Mouse (Mus musculus): ENCODE results near the gene Etfb. TPM values are rescaled to one million over a fixed set of nuclear protein-coding genes. Genes with fewer than 3 reads are reported as not detected.
A peak's percentile ranks its signal among the peaks of the same experiment; 100 is the strongest.

Etfb gene
- polyA plus RNA-seq, 1 experiment, result 2,383 TPM

GRCm38 (mm10) chr7:43438611-43439010 lies 5.3 kb upstream of the Etfb start:
- Histone ChIP-seq H3K4me1 (ENCODE audit: control insufficient read depth, insufficient read depth, insufficient read length, low read length) (peaks cover 4% of the 10 kb centered on the region), H3K27ac (replicated peaks; ENCODE audit: low read depth, low read length) (no peak overlapping the region), H3K4me3 (ENCODE audit: insufficient read depth, low read depth, low read length) (no peak overlapping the region)

- peaks cover 4% of the 10 kb centered on the region for H3K4me1 ChIP-seq (ENCODE audit: control insufficient read depth, insufficient read depth, insufficient read length, low read length)
- H3K27ac ChIP-seq (replicated peaks; ENCODE audit: low read depth, low read length), result no peak within 1 kb of the TSS
- no peak within 1 kb of the TSS for H3K4me3 ChIP-seq (ENCODE audit: insufficient read depth, low read depth, low read length)
These were observed 3.4 kb upstream of the Etfb start, which contains the start of gene Cldnd2 for GRCm38 (mm10) chr7:43440482-43440881. Cldnd2 (plus strand) TSS chr7:43440782.

GRCm38 (mm10) chr7:43441071-43441470 lies 2.8 kb upstream of the Etfb start:
- Histone ChIP-seq H3K27ac (replicated peaks; ENCODE audit: low read depth, low read length) (no peak overlapping the region), H3K4me3 (ENCODE audit: insufficient read depth, low read depth, low read length) (no peak overlapping the region), H3K4me1 (ENCODE audit: control insufficient read depth, insufficient read depth, insufficient read length, low read length) (peaks cover 4% of the 10 kb centered on the region)

- Histone ChIP-seq H3K4me3 (ENCODE audit: insufficient read depth, low read depth, low read length) (peak overlapping the region; percentile 63), H3K27ac (replicated peaks; ENCODE audit: low read depth, low read length) (peak overlapping the region; percentile 97), H3K4me1 (ENCODE audit: control insufficient read depth, insufficient read depth, insufficient read length, low read length) (peaks cover 15% of the 10 kb centered on the region)
These were observed 1.2 kb upstream of the Etfb start for GRCm38 (mm10) chr7:43442684-43443083.

- peak overlapping the region; percentile 63 for H3K4me3 ChIP-seq (ENCODE audit: insufficient read depth, low read depth, low read length)
- H3K4me1 ChIP-seq (ENCODE audit: control insufficient read depth, insufficient read depth, insufficient read length, low read length), result peaks cover 20% of the 10 kb centered on the region
- H3K27ac ChIP-seq (replicated peaks; ENCODE audit: low read depth, low read length), result peak overlapping the region; percentile 97
These were observed 562 bp upstream of the Etfb start for GRCm38 (mm10) chr7:43443126-43443916.

- Histone ChIP-seq H3K27ac (replicated peaks; ENCODE audit: low read depth, low read length) (peak overlapping the region; percentile 66), H3K4me1 (ENCODE audit: control insufficient read depth, insufficient read depth, insufficient read length, low read length) (peaks cover 37% of the 10 kb centered on the region), H3K4me3 (ENCODE audit: insufficient read depth, low read depth, low read length) (no peak overlapping the region)
These were observed 3.9 kb downstream of the Etfb start for GRCm38 (mm10) chr7:43447801-43448200.

GRCm38 (mm10) chr7:43448246-43448645 lies 4.4 kb downstream of the Etfb start:
- H3K4me1 ChIP-seq (ENCODE audit: control insufficient read depth, insufficient read depth, insufficient read length, low read length), result peaks cover 40% of the 10 kb centered on the region
- peak overlapping the region; percentile 80 for H3K27ac ChIP-seq (replicated peaks; ENCODE audit: low read depth, low read length)

GRCm38 (mm10) chr7:43449811-43450210 lies 5.9 kb downstream of the Etfb start:
- H3K27ac ChIP-seq (replicated peaks; ENCODE audit: low read depth, low read length), result no peak overlapping the region
- peaks cover 45% of the 10 kb centered on the region for H3K4me1 ChIP-seq (ENCODE audit: control insufficient read depth, insufficient read depth, insufficient read length, low read length)
- no peak overlapping the region for H3K4me3 ChIP-seq (ENCODE audit: insufficient read depth, low read depth, low read length)

More at GRCm38 (mm10) chr7:43448246-43448645, 4.4 kb downstream of the Etfb start:
- H3K4me3 ChIP-seq (ENCODE audit: insufficient read depth, low read depth, low read length), result no peak overlapping the region

- Histone ChIP-seq H3K4me1 (ENCODE audit: control insufficient read depth, insufficient read depth, insufficient read length, low read length) (peaks cover 42% of the 10 kb centered on the region), H3K27ac (replicated peaks; ENCODE audit: low read depth, low read length) (peak overlapping the region; percentile 59), H3K4me3 (ENCODE audit: insufficient read depth, low read depth, low read length) (no peak overlapping the region)
These were observed 7.8 kb downstream of the Etfb start for GRCm38 (mm10) chr7:43451726-43452125.

GRCm38 (mm10) chr7:43452609-43453008 lies 8.7 kb downstream of the Etfb start:
- H3K4me3 ChIP-seq (ENCODE audit: insufficient read depth, low read depth, low read length), result no peak overlapping the region
- peak overlapping the region; percentile 59; the same call in 1 of the 2 replicates for H3K27ac ChIP-seq (replicated peaks; ENCODE audit: low read depth, low read length)
- peaks cover 35% of the 10 kb centered on the region for H3K4me1 ChIP-seq (ENCODE audit: control insufficient read depth, insufficient read depth, insufficient read length, low read length)

GRCm38 (mm10) chr7:43453599-43454355 lies 9.9 kb downstream of the Etfb start:
- Histone ChIP-seq H3K4me3 (ENCODE audit: insufficient read depth, low read depth, low read length) (no peak overlapping the region), H3K27ac (replicated peaks; ENCODE audit: low read depth, low read length) (peak overlapping the region; percentile 60), H3K4me1 (ENCODE audit: control insufficient read depth, insufficient read depth, insufficient read length, low read length) (peaks cover 26% of the 10 kb centered on the region)

- H3K4me3 ChIP-seq (ENCODE audit: insufficient read depth, low read depth, low read length), result no peak overlapping the region
- H3K27ac ChIP-seq (replicated peaks; ENCODE audit: low read depth, low read length), result peak overlapping the region; percentile 60
- H3K4me1 ChIP-seq (ENCODE audit: control insufficient read depth, insufficient read depth, insufficient read length, low read length), result peaks cover 23% of the 10 kb centered on the region
These were observed 10.5 kb downstream of the Etfb start for GRCm38 (mm10) chr7:43454371-43454770.

- H3K27ac ChIP-seq (replicated peaks; ENCODE audit: low read depth, low read length), result no peak within 1 kb of the TSS
- H3K4me1 ChIP-seq (ENCODE audit: control insufficient read depth, insufficient read depth, insufficient read length, low read length), result peaks cover 7% of the 10 kb centered on the region
- H3K4me3 ChIP-seq (ENCODE audit: insufficient read depth, low read depth, low read length), result no peak within 1 kb of the TSS
These were observed 19.0 kb downstream of the Etfb start, which contains the start of gene Vsig10l for GRCm38 (mm10) chr7:43462851-43463250. Vsig10l (plus strand) TSS chr7:43463151.

GRCm38 (mm10) chr7:43463976-43464375 lies 20.1 kb downstream of the Etfb start:
- Histone ChIP-seq H3K4me1 (ENCODE audit: control insufficient read depth, insufficient read depth, insufficient read length, low read length) (peaks cover 7% of the 10 kb centered on the region; the same call in 1 of the 2 replicates), H3K4me3 (ENCODE audit: insufficient read depth, low read depth, low read length) (no peak overlapping the region), H3K27ac (replicated peaks; ENCODE audit: low read depth, low read length) (no peak overlapping the region)

- Histone ChIP-seq H3K4me1 (ENCODE audit: control insufficient read depth, insufficient read depth, insufficient read length, low read length) (peaks cover 4% of the 10 kb centered on the region; the same call in 1 of the 2 replicates), H3K27ac (replicated peaks; ENCODE audit: low read depth, low read length) (no peak overlapping the region), H3K4me3 (ENCODE audit: insufficient read depth, low read depth, low read length) (peak overlapping the region; percentile 63)
These were observed 21.0 kb downstream of the Etfb start for GRCm38 (mm10) chr7:43464864-43465343.

Data from brown adipose tissue, adult 24 weeks (tissue).